Mouse (Mus musculus) megakaryocyte, embryonic 14.5 days (primary cell): ENCODE data around the gene Csmd2. TPM values are rescaled to one million over a fixed set of nuclear protein-coding genes. Genes with fewer than 3 reads are reported as not detected.

Experiments
- H3K27me3 ChIP-seq: replicated peaks from 2 replicates; pipeline ENCODE3; 2012; ENCODE audit warnings: inconsistent platforms
- H3K36me3 ChIP-seq: replicated peaks from 2 replicates; pipeline ENCODE3; 2012; ENCODE audit warnings: low read length, inconsistent platforms, mixed read lengths
- H3K4me1 ChIP-seq: 2 replicates; pipeline ENCODE4 v1.6.1; 2012; ENCODE audit warnings: inconsistent platforms
- H3K4me3 ChIP-seq: replicated peaks from 2 replicates; pipeline ENCODE3; 2012; ENCODE audit warnings: moderate library complexity, mild to moderate bottlenecking, inconsistent platforms
- H3K9me3 ChIP-seq: 2 replicates; pipeline ENCODE4 v1.6.1; 2012; ENCODE audit warnings: inconsistent platforms
- FLI1 ChIP-seq: IDR thresholded peaks from 2 replicates; pipeline ENCODE4 v1.6.1; 2012; ENCODE audit warnings: low read length, inconsistent platforms, mixed read lengths
- GATA1 ChIP-seq: IDR thresholded peaks from 3 replicates; pipeline ENCODE4 v1.6.1; 2012; ENCODE audit warnings: mixed read lengths, low read length, inconsistent platforms, borderline replicate concordance
- polyA plus RNA-seq: library from polyadenylated mRNA; stranded (reverse); fragments of >175 nt; gene quantifications from 2 replicates; pipeline ENCODE4 v1.2.3, GENCODE M21; 2012; ENCODE audit warnings: low replicate concordance; ENCODE audit not compliant: insufficient read depth

The Csmd2 gene
- polyA plus RNA-seq, 1 experiment: not detected

DNA sequence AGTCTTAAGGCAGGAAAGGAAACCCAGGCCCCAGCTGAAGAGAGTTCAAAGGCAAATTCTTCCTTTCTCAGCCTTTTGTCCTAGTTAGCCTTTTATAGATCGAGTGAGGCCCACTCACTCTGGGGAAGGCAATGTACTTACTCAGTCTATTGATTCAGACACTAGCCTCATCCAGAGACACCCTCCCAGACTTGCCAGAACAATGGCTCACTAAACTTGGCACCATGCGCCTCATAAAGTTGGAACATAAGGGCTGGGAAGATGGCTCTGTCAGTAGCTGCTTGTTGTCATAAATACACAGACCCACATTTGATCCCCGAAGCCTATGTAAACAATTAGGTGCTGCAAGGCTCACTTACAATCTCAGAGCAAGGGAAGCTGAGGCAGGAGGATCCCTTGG lies 104.3 kb downstream of the Csmd2 start:
- no peak overlapping the region for H3K4me3 ChIP-seq
- H3K4me1 ChIP-seq: no peaks in the 10 kb centered on the region
- H3K36me3 ChIP-seq: no peaks in the 10 kb centered on the region
- H3K27me3 ChIP-seq: no peaks in the 10 kb centered on the region
- peaks cover 21% of the 10 kb centered on the region for H3K9me3 ChIP-seq
- no peak for TF ChIP-seq GATA1
- TF ChIP-seq FLI1: no peak

DNA sequence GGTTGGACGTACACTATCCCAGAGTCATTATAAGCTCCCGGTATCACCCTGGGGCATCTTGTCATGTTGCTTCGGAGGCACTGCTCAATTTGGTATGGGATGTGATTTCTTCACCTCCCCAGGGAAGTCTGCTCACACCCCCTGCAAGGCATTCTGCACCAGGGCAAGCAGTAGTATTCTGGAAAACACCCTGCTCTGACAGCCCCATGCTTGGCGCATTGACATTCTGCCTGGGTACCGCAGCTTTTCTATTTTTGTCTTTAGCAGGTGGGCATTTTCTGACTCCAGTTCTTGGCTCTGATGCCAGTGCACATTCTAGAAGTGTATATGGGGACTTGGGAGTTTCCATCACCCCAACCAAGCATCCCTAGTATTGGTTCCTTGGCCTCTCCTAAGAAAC lies 111.9 kb downstream of the Csmd2 start:
- peak overlapping the region; percentile 18 for H3K4me3 ChIP-seq
- H3K27me3 ChIP-seq: no peaks in the 10 kb centered on the region
- H3K36me3 ChIP-seq: no peaks in the 10 kb centered on the region
- no peak for TF ChIP-seq FLI1
- TF ChIP-seq GATA1: no peak
- peaks cover 52% of the 10 kb centered on the region for H3K9me3 ChIP-seq
- no peaks in the 10 kb centered on the region for H3K4me1 ChIP-seq

DNA sequence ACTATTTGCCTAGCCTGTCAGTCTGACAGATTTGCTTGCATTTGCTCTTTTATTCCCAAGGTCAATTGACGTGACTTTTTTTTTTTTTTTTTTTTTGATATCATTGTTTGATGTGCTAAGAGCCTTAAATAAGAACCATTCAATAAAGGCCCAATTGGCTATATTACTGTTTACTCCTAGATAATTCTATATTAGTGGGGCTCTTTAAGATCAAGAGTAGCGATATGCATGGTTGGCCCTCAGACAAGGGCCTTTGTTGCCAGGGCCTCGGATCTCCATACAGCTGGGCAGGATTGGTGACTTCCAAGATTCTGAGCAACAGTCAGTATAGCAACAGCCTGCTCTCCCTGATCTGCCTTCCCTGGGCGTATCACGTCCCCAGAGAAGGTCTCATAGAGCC lies 112.9 kb downstream of the Csmd2 start:
- H3K36me3 ChIP-seq: no peaks in the 10 kb centered on the region
- peaks cover 59% of the 10 kb centered on the region for H3K9me3 ChIP-seq
- H3K4me3 ChIP-seq: no peak overlapping the region
- no peak for TF ChIP-seq GATA1
- no peak for TF ChIP-seq FLI1
- H3K27me3 ChIP-seq: no peaks in the 10 kb centered on the region
- no peaks in the 10 kb centered on the region for H3K4me1 ChIP-seq

DNA sequence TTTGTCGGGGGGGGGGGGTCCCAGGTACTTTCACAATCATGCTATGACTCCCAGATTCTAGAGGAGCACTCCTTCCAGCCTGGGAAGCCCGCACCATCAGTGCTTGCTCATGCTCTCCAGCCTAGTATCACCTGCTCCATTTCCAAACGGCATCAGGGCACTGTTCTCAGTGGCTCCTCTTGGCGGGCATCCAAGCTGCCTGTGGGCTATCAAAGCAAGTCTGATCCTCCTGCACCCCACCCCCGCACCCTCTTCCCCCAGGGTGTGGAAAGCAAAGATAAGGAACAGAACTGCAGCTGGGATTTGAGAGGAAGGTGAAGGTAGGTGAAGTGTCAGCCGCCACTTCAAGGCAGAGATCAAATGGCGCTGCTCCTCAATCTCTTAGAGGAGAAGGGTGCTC lies 128.7 kb downstream of the Csmd2 start:
- Histone ChIP-seq H3K4me3 (no peak overlapping the region), H3K36me3 (no peaks in the 10 kb centered on the region), H3K4me1 (no peaks in the 10 kb centered on the region), H3K27me3 (no peaks in the 10 kb centered on the region), H3K9me3 (peaks cover 67% of the 10 kb centered on the region)
- TF ChIP-seq GATA1 (no peak), FLI1 (no peak)

DNA sequence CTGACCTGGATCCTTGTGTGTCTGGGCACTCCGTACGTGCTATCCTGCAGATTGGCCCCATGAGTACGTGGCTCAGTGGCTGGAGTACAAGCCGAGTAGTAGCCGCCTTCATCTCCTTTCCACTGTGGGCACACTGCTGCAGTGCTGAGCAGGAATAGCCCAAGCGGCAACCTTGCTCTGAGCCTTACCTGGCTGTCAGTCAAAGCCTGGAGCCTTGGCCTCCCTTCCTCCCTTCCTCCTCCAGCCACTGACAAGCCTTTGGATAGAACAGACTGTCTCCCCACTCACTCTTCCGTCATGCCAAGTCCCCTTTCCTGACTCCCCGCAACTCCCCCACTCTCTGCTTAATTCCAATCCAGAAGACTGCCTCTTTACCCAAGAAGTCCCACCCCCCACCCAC lies 135.6 kb downstream of the Csmd2 start:
- H3K27me3 ChIP-seq: no peaks in the 10 kb centered on the region
- H3K4me1 ChIP-seq: no peaks in the 10 kb centered on the region
- peak overlapping the region; percentile 57 for H3K4me3 ChIP-seq
- H3K36me3 ChIP-seq: no peaks in the 10 kb centered on the region
- TF ChIP-seq GATA1 (no peak), FLI1 (no peak)
- H3K9me3 ChIP-seq: peaks cover 87% of the 10 kb centered on the region

DNA sequence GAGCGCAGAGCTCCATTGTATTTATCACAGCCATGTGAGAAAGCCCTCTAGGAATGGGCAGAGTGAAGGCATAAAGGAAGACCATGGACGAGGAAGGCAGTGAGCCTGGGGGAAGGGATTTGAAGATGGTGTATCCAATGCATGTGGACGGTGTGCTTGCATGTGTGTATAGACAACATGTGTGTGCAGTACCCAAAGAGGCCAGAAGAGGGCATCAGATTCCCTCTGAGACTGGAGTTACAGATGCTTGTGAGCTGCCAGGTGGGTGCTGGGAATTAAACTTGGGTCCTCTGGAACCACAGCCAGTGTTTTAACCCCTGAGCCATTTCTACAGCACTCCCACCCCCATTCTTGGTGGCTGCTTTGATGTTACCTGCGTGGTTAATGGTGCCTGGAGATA lies 137.1 kb downstream of the Csmd2 start:
- H3K4me1 ChIP-seq: no peaks in the 10 kb centered on the region
- peak overlapping the region; percentile 40 for H3K4me3 ChIP-seq
- TF ChIP-seq FLI1 (no peak), GATA1 (no peak)
- no peaks in the 10 kb centered on the region for H3K36me3 ChIP-seq
- no peaks in the 10 kb centered on the region for H3K27me3 ChIP-seq
- peaks cover 84% of the 10 kb centered on the region for H3K9me3 ChIP-seq

DNA sequence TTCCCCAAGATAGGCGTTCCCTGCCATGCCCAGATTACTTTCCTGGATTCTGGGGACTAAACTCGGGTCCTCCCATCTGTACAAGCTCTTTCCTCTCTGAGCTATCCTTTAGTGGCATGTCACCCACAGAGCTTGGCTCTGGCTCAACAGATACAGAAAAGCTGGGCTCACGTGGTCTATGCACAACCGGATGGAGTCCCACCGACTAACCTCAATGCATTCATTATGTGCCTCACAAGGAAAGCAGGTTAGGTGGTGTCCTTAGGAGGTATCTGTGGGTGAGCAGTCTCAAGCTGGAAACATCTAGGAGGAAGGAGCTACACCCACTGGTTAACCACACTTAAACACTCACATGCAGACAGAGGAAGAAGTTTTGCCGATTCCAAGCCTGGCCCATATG lies 140.9 kb downstream of the Csmd2 start:
- Histone ChIP-seq H3K9me3 (peaks cover 81% of the 10 kb centered on the region), H3K4me3 (no peak overlapping the region), H3K36me3 (no peaks in the 10 kb centered on the region), H3K27me3 (no peaks in the 10 kb centered on the region), H3K4me1 (no peaks in the 10 kb centered on the region)
- TF ChIP-seq FLI1 (no peak), GATA1 (no peak)

DNA sequence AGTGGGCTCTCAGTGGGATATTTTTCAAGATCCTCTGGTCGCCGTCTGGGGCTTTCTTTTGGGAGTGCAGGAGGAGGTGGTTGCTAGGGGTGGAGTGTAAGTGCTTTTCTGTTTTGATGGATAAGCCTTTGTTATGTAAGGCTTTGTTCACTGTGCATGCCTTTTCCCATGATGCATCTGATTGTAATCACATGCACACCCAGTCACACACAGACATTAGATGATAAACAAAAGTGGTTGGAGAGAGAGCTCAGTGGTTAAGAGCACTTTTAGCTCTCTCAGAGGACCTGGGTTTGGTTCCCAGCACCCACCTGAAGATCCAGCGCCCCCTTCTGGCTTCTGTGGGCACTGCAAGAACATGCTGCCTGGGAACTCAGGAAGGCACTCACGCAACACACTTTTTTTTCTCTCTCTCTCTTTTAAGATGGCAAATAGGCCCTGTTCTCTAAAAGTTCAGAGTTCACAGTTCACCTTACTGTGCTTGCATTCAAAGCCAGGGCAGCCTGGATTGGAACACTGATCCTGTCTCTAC lies 143.0 kb downstream of the Csmd2 start:
- Histone ChIP-seq H3K36me3 (no peaks in the 10 kb centered on the region), H3K4me3 (no peak overlapping the region), H3K4me1 (no peaks in the 10 kb centered on the region), H3K27me3 (no peaks in the 10 kb centered on the region), H3K9me3 (peaks cover 79% of the 10 kb centered on the region)
- no peak for TF ChIP-seq FLI1
- no peak for TF ChIP-seq GATA1

DNA sequence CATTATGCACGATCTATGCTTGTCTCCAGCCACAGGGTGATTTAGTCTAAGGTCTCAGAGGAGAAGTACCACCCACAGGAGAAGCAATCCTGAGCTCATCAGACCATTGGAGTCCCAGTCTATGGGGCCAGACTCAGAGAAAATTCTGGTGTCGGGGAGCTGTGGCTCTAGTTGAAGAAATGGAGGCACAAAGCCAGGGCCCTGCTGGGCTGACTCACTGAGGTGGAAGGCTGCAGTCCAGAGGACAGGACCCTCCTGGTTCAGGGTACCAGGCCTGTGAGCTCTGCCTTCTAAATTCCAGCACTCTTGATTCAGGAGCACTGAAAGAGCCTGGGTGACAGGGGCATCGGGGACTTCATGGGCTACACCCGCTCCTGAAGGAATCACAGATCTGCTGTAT lies 144.0 kb downstream of the Csmd2 start:
- TF ChIP-seq FLI1 (no peak), GATA1 (no peak)
- H3K4me1 ChIP-seq: no peaks in the 10 kb centered on the region
- H3K9me3 ChIP-seq: peaks cover 75% of the 10 kb centered on the region
- H3K27me3 ChIP-seq: no peaks in the 10 kb centered on the region
- no peaks in the 10 kb centered on the region for H3K36me3 ChIP-seq
- peak overlapping the region; percentile 82 for H3K4me3 ChIP-seq

DNA sequence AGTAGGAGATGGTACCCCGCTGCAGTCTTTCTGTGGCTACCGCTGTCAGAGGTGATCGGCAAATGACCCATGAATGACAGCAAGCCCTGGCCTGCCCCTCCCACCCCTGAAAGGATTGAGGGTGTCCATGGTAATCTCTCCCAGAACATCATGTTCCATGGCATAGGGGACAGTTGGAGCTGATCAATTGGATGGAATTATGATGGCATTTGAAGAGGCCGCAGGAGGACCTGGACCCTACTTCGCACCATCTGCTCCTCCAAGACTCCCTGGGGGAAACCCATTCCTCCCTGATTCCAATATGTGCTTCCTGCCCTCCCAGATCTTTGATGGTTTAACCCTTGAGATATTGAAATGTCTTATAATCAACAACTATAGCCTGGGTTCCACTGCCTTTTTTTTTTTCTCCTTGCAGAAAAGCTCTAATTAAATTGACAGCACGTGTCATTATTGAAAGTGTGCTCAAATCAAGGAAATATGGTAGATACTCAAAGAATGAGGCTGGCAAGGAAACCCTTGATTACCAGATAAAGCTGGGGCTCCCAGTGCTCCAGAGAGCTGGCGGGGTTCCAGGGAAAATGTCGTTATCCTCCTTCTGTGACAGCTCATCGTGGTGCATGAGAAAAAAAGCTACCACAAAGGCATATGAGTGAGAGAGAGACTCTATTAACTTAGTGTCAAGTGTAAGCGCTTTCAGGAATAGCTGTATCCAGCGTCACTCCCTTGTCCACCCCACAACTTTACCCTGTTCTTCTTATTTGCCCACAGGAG lies 145.4 kb downstream of the Csmd2 start:
- Histone ChIP-seq H3K4me3 (no peak overlapping the region), H3K36me3 (no peaks in the 10 kb centered on the region), H3K9me3 (peaks cover 71% of the 10 kb centered on the region), H3K27me3 (no peaks in the 10 kb centered on the region), H3K4me1 (no peaks in the 10 kb centered on the region)
- TF ChIP-seq GATA1 (no peak), FLI1 (no peak)
